Mouse (Mus musculus): Measurements from ENCODE around the gene Acot10. TPM values are rescaled to one million over a fixed set of nuclear protein-coding genes. Genes with fewer than 3 reads are reported as not detected.

Acot10 gene
- not detected for polyA plus RNA-seq (2014; fragmentation: Illumina TruSeq; extraction: RNeasy Lipid Tissue Mini Kit (QIAGEN cat#74804); ENCODE audit: low read depth, low replicate concordance)

DNA sequence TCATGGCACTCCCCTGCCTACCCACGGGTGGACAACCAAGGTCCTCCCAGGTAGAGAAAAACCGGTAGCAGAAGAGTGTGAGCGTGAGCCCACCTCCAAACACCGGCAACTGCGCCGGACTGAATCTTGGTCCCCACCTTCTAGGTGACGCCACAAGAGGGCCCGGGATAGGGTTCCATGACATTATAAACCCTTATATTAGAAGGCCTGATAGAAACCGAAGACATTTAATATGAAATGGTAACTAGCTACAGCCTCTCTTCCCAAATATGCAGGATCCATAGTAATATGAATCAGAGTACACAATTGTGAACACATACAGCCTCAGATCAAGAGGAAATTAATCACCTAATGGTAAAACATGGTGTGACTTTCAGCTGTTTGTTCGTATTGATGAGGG is at the start of gene Acot10:
TSS of gene Acot10 (minus strand) at position 101 of the 400 bp plus-strand sequence.

Other genes starting within 250 kb of the Acot10 start
- not detected for gene Cdh12, start 217.5 kb downstream of the Acot10 start, polyA plus RNA-seq (2014; fragmentation: Illumina TruSeq; extraction: RNeasy Lipid Tissue Mini Kit (QIAGEN cat#74804); ENCODE audit: low read depth, low replicate concordance)